Mouse (Mus musculus) hematopoietic stem cell, adult 5-6 weeks (primary cell): ENCODE data around the gene Tfe3. TPM values are rescaled to one million over a fixed set of nuclear protein-coding genes. Genes with fewer than 3 reads are reported as not detected.
"Not testable (repeated sequence)": the region's sequence is repeated elsewhere in the genome, so short reads cannot be mapped to it uniquely, and the experiment has no call there.

Experiments used
- ATAC-seq, 2 experiments: fragments of 125-278 bp in 1 of 2; replicated peaks in 1 of 2; 2 replicates each; pipeline ENCODE4 v1.8.0; 2016 to 2017; ENCODE audit warnings: inconsistent platforms in 2 of 2, mild to moderate bottlenecking in 2 of 2, moderate number of reproducible peaks in 2 of 2, low read depth in 1 of 2, moderate TSS enrichment in 1 of 2; ENCODE audit not compliant: low FRiP score in 2 of 2, poor library complexity in 2 of 2, severe bottlenecking in 2 of 2, insufficient read depth in 1 of 2, low TSS enrichment in 1 of 2
- total RNA-seq: library from RNA; stranded (forward); fragments of 172-1452, 232-1000 nt; gene quantifications from 2 replicates; pipeline ENCODE4 v1.2.3, GENCODE M21; 2017

Gene Tfe3
- total RNA-seq: 9.6 and 12.4 TPM in 2 replicates

DNA sequence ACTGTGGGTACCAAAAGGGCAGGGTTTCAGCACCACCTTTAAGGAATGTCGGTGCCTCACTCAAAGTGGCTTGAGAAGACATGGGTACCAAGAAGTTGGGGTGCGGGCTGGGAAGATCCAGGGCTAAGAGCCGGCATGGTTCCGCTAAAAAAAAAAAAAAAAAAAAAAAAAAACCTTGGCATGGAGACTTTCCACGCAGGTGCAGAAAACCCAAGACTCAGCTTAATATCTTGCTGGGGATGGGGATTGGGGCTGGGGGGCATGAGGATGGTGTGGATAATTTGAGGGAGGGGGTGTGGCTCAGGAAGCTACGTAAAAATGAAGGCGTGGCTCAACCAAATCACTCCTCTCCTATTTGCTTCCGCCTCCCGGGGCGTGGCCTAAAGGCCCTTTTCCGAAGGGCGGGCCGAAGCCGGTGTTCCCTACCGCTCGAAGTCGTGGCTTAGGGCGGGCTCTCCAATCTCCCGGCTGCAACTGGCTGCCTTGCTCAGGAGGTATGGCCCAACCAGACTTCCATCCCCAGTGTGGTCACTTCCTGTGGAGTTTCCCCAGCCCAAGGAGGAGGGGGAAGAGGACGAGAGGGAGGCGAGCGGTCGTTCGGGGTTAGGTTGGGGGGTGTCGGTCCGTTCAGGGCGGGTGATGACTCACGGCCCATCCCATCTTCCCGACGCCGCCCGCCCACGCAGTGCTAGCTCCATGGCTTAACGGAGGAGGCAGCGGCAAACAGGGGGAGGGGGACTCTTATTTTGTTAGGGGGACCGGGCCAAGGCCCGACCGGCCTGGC, at the start of gene Tfe3:
Tfe3 (plus strand) TSS at position 424 of the 784 bp plus-strand sequence.
- ATAC-seq: peak; percentile 95

DNA sequence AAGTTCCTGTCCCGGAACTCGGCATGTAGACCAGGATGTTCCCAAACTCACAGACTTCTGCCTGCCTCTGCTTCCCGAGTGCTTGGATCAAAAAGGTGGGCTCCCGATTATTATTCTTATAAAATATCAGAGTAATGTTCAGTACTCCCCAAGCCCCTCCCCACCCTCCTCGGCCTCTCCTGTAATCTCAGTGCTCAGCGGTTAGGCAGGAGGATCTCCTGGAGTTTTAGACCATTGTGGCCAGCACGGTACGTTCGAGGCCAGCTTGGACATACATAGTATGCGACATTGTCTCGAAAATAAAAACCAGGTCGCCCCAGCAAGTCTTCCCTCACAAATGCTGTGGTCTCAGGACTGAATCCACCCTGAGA, 48.6 kb upstream of the Tfe3 start:
- 0 out of 4 replicates have a peak, but pooled peaks have one; percentile 5 to 29 for ATAC-seq

DNA sequence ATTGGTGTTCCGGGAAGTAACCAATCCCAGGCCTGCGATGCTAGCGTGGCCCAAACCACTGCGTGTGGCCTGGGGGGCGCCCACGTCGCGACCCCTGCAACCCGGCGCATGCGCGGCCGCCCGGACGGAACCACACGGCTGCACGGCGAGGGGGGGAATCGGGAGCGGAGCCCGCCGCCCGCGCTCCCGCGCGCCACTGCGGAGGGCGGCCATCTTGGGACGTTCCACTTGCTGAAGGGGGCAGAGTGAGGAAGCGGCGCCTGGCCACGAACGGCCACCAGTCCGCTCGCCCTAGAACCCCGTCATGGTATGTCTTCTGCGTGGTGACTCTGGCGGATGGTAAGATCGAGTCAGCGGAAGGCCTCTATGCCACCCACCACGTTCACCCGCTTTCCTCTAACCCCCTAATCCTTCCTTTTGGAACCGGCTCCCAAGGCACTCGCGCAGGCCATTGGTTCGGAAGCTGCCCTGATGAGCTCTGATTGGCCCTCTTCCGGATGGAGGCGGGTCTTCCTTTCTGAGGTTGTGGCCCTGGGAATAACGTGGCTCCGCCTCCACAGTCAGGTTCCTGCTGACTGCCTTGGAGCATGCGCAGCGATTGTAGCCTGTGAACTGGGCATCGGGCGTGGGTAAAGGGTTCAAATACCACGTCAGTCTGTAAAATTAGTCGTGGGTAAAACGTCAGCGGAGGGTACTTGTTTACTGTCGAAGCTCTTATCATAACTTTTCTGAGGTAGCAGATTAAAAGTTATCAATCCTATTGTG, 48.0 kb upstream of the Tfe3 start, which contains the start of gene Wdr45:
Wdr45 (plus strand) TSS at position 199 of the 765 bp plus-strand sequence.
- ATAC-seq: peak; percentile 95 to 99

DNA sequence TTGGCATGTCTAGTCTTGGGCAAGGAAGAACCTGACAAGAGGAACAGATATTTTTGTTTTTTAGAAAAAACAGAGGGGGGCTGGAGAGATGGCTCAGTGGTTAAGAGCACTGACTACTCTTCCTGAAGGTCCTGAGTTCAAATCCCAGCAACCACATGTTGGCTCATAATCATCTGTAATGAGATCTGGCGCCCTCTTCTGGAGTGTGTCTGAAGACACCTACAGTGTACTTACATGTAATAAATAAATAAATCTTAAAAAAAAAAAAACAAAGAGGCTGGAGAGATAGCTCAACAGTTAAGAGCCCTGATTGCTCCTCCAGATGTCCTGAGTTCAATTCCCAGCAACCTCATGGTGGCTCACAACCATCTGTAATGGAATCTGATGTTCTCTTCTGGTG, 46.3 kb upstream of the Tfe3 start:
- ATAC-seq: not testable (repeated sequence)

DNA sequence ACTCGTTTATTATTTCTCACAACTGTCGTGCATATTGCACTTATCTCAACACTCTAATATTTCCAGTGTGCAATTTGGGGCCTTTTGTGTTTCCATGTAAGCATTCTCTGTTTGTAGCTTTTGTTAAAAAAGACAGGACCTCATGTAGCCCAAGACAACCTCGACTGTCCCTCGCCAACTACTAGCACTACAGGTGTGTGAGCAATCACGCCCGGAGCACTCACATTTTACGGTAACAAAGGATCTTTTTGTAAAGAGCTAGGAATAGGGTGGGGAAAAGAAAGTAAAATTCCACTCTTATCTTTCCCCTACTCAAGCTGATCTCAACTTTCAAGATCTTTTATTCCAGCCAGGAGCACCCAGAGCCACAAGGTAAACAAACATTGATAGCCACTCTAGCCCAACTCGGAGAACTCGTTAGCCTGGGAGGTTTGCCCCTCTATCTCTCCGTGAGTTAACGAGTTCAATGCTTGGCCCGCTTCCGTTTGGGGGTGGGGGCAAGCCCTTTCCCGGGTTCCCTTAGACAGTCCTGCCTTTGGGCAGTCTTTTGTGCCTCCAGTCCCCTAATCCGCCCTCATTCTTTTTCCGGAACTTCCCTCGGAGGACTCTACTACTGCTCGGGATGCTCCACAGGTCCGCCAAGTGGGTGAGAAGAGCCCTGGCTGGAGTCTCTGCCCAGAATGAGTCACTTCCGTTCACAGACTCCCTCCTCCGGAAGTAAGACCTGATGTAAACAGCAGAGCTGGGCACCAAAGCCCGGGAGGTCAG, 40.7 kb upstream of the Tfe3 start, which contains the start of gene Gm45208:
Gm45208 (plus strand) TSS at position 732 of the 768 bp plus-strand sequence.
- ATAC-seq: peak; percentile 96 to 97

DNA sequence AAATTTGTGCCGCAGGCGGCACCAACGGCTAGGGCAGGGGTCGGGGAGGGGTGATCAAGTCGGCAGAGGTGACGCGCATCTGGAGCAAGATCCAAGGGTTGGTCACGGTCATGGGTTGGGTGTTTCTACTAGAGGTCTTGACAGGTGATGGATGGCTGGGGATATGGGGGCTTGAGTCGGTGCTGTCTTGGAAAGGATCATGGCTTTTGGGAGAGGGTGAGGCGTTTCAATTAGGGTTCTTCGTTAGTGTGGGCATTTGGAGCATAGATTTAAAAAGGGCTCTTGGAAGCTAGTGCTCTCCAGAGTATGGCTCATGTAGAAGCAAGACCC, 40.1 kb upstream of the Tfe3 start:
- ATAC-seq: no peak

DNA sequence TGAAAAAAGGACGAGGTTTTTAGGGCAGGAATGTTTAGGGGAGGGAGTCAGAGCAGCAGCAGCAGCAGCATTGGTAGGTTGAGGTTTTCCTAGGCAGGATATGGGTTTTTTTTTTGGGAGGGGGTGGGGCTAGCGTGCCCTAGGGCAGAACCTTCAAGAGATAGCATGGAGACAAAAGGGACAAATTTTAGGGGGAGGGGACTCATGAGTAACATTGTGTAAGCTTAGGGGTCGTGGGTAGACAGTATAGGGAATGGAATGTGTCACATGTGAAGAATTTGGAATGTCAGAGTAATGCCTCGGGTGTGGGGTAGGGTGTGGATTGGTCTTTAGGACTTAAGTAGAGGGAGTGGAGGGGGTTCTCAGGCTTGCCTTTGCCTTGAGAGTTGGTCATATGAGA, 39.7 kb upstream of the Tfe3 start:
- no peak for ATAC-seq

DNA sequence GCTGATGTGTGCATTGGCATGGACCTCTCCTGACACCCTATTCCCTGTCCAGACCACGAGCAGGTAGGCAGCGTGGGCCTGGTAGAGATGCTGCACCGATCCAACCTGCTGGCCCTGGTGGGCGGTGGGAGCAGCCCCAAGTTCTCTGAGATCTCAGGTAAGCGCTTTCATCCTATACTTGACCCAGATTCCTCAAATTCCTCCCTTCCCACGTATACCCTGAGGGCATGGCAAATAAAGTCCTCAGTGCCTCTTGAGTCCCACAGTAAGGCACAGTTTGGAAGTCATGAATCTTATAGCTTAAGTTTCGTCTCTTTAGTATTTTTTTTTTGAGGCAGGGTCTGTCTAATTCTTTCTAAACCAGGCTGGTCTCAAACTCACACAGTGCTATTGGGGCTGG, 38.2 kb upstream of the Tfe3 start:
- ATAC-seq: no peak

DNA sequence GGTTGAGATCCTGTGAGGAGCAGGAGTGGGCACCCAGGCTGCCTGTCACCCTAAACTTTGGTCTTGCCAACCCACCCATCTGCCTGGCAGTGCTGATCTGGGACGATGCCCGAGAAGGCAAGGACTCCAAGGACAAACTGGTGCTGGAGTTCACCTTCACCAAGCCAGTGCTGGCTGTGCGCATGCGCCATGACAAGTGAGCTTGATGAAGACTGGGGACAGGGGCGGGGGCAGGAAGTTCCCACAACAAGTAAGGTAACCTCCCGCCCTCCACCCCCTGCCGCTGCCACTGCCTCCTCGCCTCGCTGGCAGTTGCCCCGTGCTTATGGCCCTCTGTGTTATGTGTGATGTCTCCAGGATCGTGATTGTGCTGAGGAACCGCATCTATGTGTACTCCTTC, 36.5 kb upstream of the Tfe3 start:
- no peak for ATAC-seq

DNA sequence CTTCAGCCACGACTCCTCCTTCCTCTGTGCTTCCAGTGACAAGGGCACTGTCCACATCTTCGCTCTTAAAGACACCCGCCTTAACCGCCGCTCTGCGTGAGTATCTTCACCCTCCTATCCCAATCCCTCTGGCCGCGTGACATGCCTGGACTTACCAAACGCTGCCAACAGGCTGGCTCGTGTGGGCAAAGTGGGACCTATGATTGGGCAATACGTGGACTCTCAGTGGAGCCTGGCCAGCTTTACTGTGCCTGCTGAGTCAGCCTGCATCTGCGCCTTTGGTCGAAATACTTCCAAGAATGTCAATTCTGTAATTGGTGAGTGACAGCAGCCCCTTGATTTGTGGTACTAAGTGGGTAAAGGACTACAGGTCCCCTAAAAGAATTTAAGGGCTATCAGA, 35.2 kb upstream of the Tfe3 start:
- no peak for ATAC-seq

DNA sequence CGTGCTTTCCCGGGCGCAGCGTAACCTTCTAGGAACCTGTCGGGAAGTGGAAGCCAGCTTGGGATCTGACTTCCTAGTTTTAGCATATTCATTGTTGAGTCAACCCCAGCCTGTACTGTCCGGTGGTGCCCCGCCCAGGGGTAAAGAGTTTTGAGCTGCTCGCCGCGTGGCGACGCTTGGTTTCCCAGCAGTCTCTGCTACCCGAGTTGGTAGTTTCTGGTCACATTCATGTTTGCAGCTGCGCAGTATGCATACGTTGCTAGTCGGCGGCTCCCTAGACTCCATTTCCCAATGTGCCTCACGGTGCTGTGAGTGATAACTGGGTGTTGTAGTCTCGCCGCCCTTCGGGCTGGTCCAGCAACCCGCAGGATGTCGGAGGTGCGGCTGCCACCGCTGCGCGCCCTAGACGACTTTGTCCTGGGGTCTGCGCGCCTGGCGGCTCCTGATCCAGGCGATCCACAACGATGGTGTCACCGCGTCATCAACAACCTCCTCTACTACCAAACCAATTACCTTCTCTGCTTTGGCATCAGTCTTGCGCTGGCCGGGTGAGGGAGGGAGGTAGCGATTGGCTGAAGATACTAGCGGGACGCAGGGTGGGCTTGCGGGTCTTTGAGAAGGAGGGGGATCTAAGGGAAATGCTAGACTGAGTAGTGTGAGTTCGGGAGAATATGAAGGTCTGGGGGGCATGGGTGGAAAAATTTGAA, 34.0 kb upstream of the Tfe3 start, which contains the start of gene Praf2:
Praf2 (plus strand) TSS at position 225 of the 707 bp plus-strand sequence.
- peak; percentile 85 to 97 for ATAC-seq

DNA sequence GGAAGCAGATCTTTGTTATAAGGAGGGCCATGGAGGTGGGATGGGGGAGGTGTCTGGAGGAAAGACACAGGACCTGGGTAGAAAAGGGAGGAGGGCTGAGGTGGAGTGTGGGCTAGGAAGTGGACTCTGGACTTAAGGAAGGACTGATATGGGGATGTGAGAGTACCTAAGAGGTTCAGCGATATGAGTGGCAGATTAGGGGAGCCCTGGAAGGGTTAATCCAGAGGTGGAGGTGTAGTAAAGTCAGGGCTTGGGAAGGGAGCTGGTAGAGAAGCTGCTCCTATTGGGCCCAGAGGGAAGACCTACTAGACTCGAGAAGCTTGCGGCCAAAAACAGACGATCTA, 33.5 kb upstream of the Tfe3 start:
- ATAC-seq: no peak

DNA sequence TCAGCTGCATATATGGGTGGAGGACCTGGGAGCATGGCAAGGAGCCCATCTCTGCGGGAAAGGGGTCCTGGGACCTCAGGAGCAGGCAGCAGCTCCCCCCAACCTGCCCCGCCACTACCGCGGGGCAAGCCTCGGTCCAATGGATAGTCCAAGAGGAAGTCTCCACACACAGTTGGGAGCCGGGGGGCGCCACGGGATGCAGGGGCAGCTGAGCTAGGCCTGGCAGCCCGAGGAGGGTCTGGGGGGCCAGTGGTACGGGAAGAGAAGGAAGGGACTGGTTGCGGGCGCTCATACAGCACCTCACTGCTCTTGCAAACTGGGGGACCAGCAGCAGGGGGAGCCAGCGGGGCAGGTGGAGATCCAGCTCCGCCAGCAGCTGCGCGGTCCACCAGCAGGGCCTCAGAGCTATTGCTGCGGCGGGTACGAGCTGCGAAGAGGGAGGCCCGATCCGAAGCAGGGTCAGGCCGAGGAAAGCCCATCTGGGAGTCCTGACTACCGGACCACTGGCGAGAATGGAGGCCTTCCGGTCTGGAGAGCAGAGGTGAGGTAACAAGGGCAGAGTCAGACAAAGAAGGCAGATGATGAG, 28.7 kb upstream of the Tfe3 start:
- peak; percentile 93 to 96 for ATAC-seq

DNA sequence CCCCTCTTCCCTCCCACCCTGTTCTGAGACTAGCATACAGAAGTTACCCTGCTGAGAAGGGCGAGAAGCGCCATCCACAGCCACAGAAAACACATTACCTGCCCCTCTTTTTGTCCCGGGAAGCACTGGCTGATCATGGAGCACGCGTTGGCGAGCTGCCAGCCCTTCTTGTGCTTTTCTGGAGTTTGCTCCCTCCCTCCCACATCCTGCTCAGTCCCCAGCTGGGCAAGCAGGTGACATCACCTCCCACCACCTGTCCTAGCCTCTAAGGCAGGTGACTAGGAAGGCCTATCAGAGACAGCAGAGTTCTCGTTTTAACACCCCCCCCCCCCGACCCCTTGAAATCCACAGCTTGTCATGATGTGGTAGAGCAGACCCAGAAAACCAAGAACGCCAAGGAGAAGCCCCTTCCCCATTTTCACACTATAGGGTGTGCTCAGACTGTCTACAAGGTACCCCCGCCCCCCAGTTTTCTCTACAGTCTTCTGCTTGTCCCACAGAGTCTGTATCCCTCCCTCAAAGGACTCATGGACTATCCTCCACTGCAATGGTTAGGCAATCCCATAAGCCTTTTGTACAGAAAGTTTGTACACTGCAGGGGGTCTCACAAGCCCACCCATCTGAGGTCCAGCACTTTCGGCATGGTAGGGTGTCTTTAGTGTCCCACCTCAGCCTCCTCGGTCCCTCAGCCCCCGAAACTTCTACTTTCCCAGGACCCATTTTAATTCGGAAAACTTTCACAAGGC, 22.9 kb upstream of the Tfe3 start:
- ATAC-seq: no peak

DNA sequence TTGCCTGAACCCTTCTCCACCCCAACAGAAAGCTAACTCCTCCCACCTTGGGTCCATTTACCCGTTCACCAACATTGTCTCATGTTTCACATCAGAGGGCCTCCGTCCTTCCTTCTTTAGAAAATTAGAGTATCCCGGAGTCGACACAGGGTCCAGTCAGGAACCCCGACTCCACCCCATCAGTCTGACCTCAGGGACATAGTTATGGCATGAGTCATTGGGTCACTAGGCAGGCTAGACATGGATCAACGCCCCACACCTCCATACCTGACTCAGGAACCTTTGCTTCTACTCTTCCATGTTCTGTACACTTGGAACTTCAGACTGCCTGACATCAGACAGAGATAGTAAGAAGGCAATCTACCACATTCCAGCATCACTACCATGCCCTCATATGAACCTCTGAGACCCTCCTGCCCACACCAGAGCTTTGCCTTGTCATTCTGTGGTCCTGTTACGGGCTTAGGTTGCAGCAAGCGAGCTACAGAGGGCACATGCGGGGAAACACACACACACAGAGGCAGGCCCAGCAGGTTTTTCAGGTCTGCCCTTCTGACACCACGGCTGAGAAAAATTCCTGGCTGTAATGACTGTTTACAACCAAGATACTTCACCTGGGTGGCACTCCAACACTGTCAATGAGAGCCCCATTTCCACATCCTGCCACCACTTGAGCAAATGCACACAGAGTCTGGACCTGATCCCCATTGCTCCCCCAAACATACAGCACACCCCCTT, 22.1 kb upstream of the Tfe3 start:
- no peak for ATAC-seq

DNA sequence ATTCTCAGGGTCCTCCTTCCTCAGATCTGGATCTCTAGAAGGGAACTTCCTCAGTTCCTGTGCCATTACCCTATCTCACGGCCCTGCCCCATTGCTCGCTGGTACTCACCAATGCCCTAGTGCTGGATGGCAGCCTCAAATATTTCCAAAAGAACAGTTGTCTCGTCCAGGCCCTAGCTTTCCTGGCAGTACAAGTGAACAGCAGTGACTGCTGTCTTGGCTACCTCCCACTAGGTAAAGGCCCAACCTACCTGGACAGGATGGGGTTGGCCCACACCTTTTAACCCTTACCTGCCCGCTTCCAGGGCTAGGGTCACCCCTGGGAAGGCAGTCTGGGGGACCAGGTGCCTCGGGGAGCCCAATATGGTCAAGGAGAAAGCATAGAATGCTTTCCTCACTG, 21.3 kb upstream of the Tfe3 start:
- no peak for ATAC-seq
